Mouse (Mus musculus): Measurements from ENCODE around the gene Plxnb2.

GRCm38 (mm10) chr15:89182842-89183241 is 2.3 kb upstream of the Plxnb2 start:
- TF ChIP-seq CTCF (IDR thresholded peaks at IDR 0.05; ENCODE audit: extremely low read depth, insufficient read depth, insufficient read length, insufficient replicate concordance) (no peak), POLR2A (IDR thresholded peaks at IDR 0.05; ENCODE audit: low read depth, low read length) (no peak)

Data from spleen, adult 2 months (tissue).